Mouse (Mus musculus): ENCODE data around the gene Gm20379. TPM values are rescaled to one million over a fixed set of nuclear protein-coding genes. Genes with fewer than 3 reads are reported as not detected.

The Gm20379 gene
- polyA plus RNA-seq, 1 experiment from 2014 or later, result 1.1 TPM

DNA sequence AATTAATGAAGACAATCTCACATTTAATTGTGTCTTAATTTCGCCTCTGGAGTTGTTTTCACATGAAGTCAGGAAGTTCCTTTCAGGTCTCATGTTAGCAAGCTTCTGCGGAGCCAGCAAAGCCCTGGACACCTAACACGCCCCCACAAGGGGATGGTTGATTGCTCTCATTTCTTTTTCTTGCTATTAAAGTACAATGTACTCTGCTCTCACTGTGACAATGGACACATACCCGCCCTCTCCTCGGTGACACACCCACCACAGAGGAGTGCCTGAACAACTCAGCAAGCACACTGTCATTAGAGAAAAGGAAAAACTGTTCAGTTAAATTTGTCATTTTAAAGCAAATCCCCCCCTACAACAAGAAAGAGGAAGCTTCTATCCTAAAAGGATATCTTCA is 40.6 kb downstream of the Gm20379 start:
- ATAC-seq (replicated peaks; ENCODE audit: low FRiP score) (no peak), DNase-seq (ENCODE audit: low spot score) (no peak)
- 87% methylated on average over 5 of the region's 5 CpGs for WGBS
- H3K27ac ChIP-seq (ENCODE audit: low read depth, low read length), result no peak overlapping the region
- H3K9me3 ChIP-seq (ENCODE audit: control insufficient read depth, low read length), result no peaks in the 10 kb centered on the region
- H3K36me3 ChIP-seq (ENCODE audit: control insufficient read depth, insufficient read depth, low read length), result peaks cover 15% of the 10 kb centered on the region
- no peaks in the 10 kb centered on the region for H3K4me1 ChIP-seq (replicated peaks; ENCODE audit: control insufficient read depth, insufficient read depth, low read length)
- H3K9ac ChIP-seq (ENCODE audit: low read depth, low read length), result no peak overlapping the region
- H3K27me3 ChIP-seq (replicated peaks; ENCODE audit: control insufficient read depth, insufficient read depth, low read length), result no peaks in the 10 kb centered on the region
- H3K4me2 ChIP-seq, result no peak overlapping the region
- no peak overlapping the region for H3K4me3 ChIP-seq (ENCODE audit: low read depth, low read length)

DNA sequence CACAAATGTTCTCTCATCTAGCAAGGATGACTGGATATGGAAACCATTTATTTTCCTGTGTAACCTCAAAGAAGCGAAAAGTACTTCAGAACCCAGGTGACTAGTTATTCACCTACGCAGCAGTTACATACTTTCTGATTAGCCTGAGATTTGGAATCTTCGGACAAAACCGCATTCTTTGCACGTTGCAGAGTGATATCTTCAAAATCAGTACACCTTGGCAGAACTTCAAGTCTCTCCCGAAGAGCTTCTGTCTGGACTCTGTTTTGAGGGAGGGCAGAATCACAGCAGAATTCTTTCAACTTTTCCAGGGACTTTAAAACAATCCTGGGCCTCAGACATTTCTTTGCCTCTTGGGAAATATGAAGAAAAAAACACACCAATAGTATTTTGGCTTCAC is 45.3 kb downstream of the Gm20379 start:
- no peak overlapping the region for H3K4me3 ChIP-seq (ENCODE audit: low read depth, low read length)
- peaks cover 7% of the 10 kb centered on the region; the same call in 1 of the 2 replicates for H3K4me1 ChIP-seq (replicated peaks; ENCODE audit: control insufficient read depth, insufficient read depth, low read length)
- WGBS, result 94% methylated on average over 6 of the region's 6 CpGs
- H3K36me3 ChIP-seq (ENCODE audit: control insufficient read depth, insufficient read depth, low read length), result peaks cover 9% of the 10 kb centered on the region; the same call in 1 of the 2 replicates
- H3K27me3 ChIP-seq (replicated peaks; ENCODE audit: control insufficient read depth, insufficient read depth, low read length), result no peaks in the 10 kb centered on the region
- no peaks in the 10 kb centered on the region for H3K9me3 ChIP-seq (ENCODE audit: control insufficient read depth, low read length)
- H3K27ac ChIP-seq (ENCODE audit: low read depth, low read length), result no peak overlapping the region
- ATAC-seq (replicated peaks; ENCODE audit: low FRiP score) (no peak), DNase-seq (ENCODE audit: low spot score) (no peak)
- H3K9ac ChIP-seq (ENCODE audit: low read depth, low read length), result no peak overlapping the region
- H3K4me2 ChIP-seq, result no peak overlapping the region

DNA sequence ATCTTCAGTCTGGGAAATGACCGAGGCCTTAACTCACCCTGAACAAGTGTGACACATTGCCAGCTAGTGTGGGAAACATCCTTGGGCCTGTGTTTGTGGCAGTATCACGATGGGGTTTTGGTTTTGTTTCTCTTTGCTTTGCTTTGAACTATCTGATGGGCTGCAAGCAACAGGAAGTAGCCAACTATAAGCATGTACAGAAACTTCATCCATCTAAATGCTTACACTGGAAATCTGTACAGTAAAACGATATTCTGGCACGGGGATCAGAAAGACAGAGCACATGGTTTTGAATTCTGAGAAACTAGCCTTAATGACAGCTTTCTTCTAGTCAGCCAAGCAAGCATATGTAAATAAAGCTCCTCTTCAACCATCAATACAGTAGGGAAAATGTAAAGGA is 48.2 kb downstream of the Gm20379 start:
- H3K36me3 ChIP-seq (ENCODE audit: control insufficient read depth, insufficient read depth, low read length), result peaks cover 10% of the 10 kb centered on the region
- DNase-seq (ENCODE audit: low spot score) (no peak), ATAC-seq (replicated peaks; ENCODE audit: low FRiP score) (no peak)

DNA sequence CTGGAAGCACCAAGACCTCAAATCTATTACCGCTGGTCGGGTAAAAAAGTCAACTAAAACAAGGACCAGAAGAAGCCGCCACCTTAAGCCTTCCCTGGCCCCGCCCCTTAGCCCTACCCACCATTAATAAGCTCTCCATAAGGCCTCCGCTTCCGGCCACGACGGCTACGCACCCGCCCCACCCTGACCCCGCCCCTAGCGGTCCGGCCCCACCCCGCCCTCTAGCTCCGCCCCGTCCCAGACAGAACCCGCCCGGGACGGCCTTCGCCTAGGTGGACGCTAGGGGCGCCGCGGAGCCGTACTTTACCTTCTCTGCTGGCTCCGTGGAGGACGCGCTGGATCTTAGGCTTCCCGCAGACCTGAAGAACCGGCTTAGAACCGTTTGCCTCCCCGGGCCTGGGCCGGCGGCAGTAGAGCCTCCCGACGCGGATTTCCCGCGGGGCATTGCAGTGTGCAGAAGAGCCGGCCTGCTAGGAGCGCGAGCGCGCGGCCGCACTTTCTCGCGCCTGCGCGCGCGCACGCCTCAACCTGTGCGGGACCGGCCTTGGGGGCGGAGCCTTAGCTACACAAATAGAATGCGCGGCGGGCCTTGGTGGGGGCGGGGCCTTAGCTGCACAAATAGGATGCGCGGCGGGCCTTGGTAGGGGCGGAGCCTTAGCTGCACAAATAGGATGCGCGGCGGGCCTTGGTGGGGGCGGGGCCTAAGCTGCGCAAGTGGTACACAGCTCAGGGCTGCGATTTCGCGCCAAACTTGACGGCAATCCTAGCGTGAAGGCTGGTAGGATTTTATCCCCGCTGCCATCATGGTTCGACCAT is 48.9 kb downstream of the Gm20379 start, which contains the start of the genes Dhfr and Msh3:
Gene Dhfr, plus strand, starts transcription at position 271 of the 816 bp plus-strand sequence.
Gene Msh3, minus strand, starts transcription at position 548 of the 816 bp plus-strand sequence.
- WGBS, result under 1% methylated on average over 73 of the region's 76 CpGs
- peak within 1 kb of the TSS; percentile 83 for H3K27ac ChIP-seq (ENCODE audit: low read depth, low read length)
- H3K4me3 ChIP-seq (ENCODE audit: low read depth, low read length), result peak within 1 kb of the TSS; percentile 81
- H3K9ac ChIP-seq (ENCODE audit: low read depth, low read length), result peak within 1 kb of the TSS; percentile 81
- peak; percentile 99 for DNase-seq (ENCODE audit: low spot score)
- peak within 1 kb of the TSS; percentile 89 for H3K4me2 ChIP-seq
- peak; percentile 94 for ATAC-seq (replicated peaks; ENCODE audit: low FRiP score)
- no peaks in the 10 kb centered on the region for H3K9me3 ChIP-seq (ENCODE audit: control insufficient read depth, low read length)
- no peaks in the 10 kb centered on the region for H3K27me3 ChIP-seq (replicated peaks; ENCODE audit: control insufficient read depth, insufficient read depth, low read length)
- peaks cover 16% of the 10 kb centered on the region for H3K36me3 ChIP-seq (ENCODE audit: control insufficient read depth, insufficient read depth, low read length)
- H3K4me1 ChIP-seq (replicated peaks; ENCODE audit: control insufficient read depth, insufficient read depth, low read length), result peaks cover 15% of the 10 kb centered on the region

More for the DNA sequence above, 48.2 kb downstream of the Gm20379 start:
- Histone ChIP-seq H3K4me3 (ENCODE audit: low read depth, low read length) (peak overlapping the region; percentile 81), H3K4me1 (replicated peaks; ENCODE audit: control insufficient read depth, insufficient read depth, low read length) (peaks cover 15% of the 10 kb centered on the region), H3K27ac (ENCODE audit: low read depth, low read length) (peak overlapping the region; percentile 83; the same call in 1 of the 2 replicates), H3K4me2 (peak overlapping the region; percentile 89), H3K27me3 (replicated peaks; ENCODE audit: control insufficient read depth, insufficient read depth, low read length) (no peaks in the 10 kb centered on the region), H3K9me3 (ENCODE audit: control insufficient read depth, low read length) (no peaks in the 10 kb centered on the region), H3K9ac (ENCODE audit: low read depth, low read length) (peak overlapping the region; percentile 63)
- 25% methylated on average over 4 of the region's 4 CpGs for WGBS

DNA sequence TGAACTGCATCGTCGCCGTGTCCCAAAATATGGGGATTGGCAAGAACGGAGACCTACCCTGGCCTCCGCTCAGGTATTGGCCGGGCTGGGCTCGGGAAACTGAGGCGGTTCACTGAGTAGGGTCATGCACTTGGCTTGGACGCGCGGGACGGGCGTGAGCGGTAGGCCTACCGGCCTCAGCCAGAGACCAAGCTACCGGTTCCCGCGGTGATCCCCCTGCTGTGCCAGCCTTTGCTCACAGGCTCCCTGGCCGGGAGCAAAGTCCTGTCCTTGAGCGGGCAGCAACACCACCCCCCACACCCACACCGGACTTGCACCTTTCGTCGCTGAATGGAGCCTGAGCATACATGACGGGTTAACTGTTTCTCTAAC is 49.5 kb downstream of the Gm20379 start:
- Histone ChIP-seq H3K4me3 (ENCODE audit: low read depth, low read length) (peak overlapping the region; percentile 81), H3K9me3 (ENCODE audit: control insufficient read depth, low read length) (no peaks in the 10 kb centered on the region), H3K27me3 (replicated peaks; ENCODE audit: control insufficient read depth, insufficient read depth, low read length) (no peaks in the 10 kb centered on the region), H3K9ac (ENCODE audit: low read depth, low read length) (peak overlapping the region; percentile 81), H3K36me3 (ENCODE audit: control insufficient read depth, insufficient read depth, low read length) (peaks cover 17% of the 10 kb centered on the region), H3K4me1 (replicated peaks; ENCODE audit: control insufficient read depth, insufficient read depth, low read length) (peaks cover 15% of the 10 kb centered on the region), H3K27ac (ENCODE audit: low read depth, low read length) (peak overlapping the region; percentile 65), H3K4me2 (peak overlapping the region; percentile 87)
- ATAC-seq (replicated peaks; ENCODE audit: low FRiP score) (peak; percentile 40), DNase-seq (ENCODE audit: low spot score) (no peak)
- WGBS, result under 1% methylated on average over 24 of the region's 24 CpGs

DNA sequence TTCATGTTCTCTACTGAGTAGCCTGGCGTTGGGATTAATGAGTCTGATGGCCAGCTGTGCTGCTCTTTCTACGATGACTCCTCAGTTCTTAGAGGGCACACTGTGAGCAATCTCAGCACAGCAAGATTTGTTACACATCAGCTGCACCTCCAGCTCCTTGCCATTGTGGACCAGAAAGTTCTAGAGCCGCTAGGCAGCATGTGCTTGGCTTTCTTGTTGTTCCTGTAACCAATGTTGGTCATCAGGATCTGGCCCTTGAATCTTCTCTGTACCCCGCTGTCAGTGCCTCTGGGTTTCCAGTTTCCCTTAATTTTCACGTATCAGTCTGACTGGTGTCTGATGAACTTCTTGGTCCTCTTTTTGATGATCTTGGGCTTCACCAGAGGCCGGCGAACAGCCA is 50.6 kb downstream of the Gm20379 start:
- Histone ChIP-seq H3K27me3 (replicated peaks; ENCODE audit: control insufficient read depth, insufficient read depth, low read length) (no peaks in the 10 kb centered on the region), H3K9me3 (ENCODE audit: control insufficient read depth, low read length) (no peaks in the 10 kb centered on the region), H3K4me2 (peak overlapping the region; percentile 87), H3K4me1 (replicated peaks; ENCODE audit: control insufficient read depth, insufficient read depth, low read length) (peaks cover 15% of the 10 kb centered on the region), H3K36me3 (ENCODE audit: control insufficient read depth, insufficient read depth, low read length) (peaks cover 14% of the 10 kb centered on the region), H3K27ac (ENCODE audit: low read depth, low read length) (no peak overlapping the region), H3K9ac (ENCODE audit: low read depth, low read length) (peak overlapping the region; percentile 34; the same call in 1 of the 2 replicates), H3K4me3 (ENCODE audit: low read depth, low read length) (peak overlapping the region; percentile 81)
- WGBS, result 78% methylated on average over 7 of the region's 7 CpGs
- DNase-seq (ENCODE audit: low spot score) (no peak), ATAC-seq (replicated peaks; ENCODE audit: low FRiP score) (no peak)

Other genes starting within 250 kb of the Gm20379 start
- 0.23 and 0.48 TPM in 2 replicates for gene Rasgrf2, start 174.3 kb upstream of the Gm20379 start, polyA plus RNA-seq (2014; fragmentation: Nextera tagmentation; extraction: Ambion mirVana)
- 30.1 and 31.3 TPM in 2 replicates for gene Dhfr, start 48.7 kb downstream of the Gm20379 start, polyA plus RNA-seq (2014; fragmentation: Nextera tagmentation; extraction: Ambion mirVana)
- 31.7 and 32.8 TPM in 2 replicates for gene Msh3, start 49.0 kb downstream of the Gm20379 start, polyA plus RNA-seq (2014; fragmentation: Nextera tagmentation; extraction: Ambion mirVana)
- 0.04 TPM in 1 of 2 replicates, not detected in the other for gene Ankrd34b, start 119.9 kb downstream of the Gm20379 start, polyA plus RNA-seq (2014; fragmentation: Nextera tagmentation; extraction: Ambion mirVana)
- gene Fam151b, start 178.0 kb downstream of the Gm20379 start, polyA plus RNA-seq (2014; fragmentation: Nextera tagmentation; extraction: Ambion mirVana), result 0.19 TPM in 1 of 2 replicates, not detected in the other
- gene Zfyve16, start 224.9 kb downstream of the Gm20379 start, polyA plus RNA-seq (2014; fragmentation: Nextera tagmentation; extraction: Ambion mirVana), result 6.6 TPM in 2 replicates